Mouse (Mus musculus): ENCODE results near the gene Stx3. TPM values are rescaled to one million over a fixed set of nuclear protein-coding genes. Genes with fewer than 3 reads are reported as not detected.

Gene Stx3
- polyA plus RNA-seq, 1 experiment from 2014 or later = 14.9 TPM

- no peak overlapping the region for H3K27ac ChIP-seq (ENCODE audit: low read length)
- WGBS = 87% methylated on average over 3 of the region's 3 CpGs
- H3K27me3 ChIP-seq (replicated peaks; ENCODE audit: control insufficient read depth, insufficient read depth, low read length) = no peaks in the 10 kb centered on the region
Measured at GRCm38 (mm10) chr19:11765059-11765458, 54.1 kb downstream of the Stx3 start.

GRCm38 (mm10) chr19:11747298-11747697, 71.9 kb downstream of the Stx3 start, which contains the start of gene Gif:
Gene Gif, plus strand, starts transcription at chr19:11747554.
- Histone ChIP-seq H3K4me1 (replicated peaks; ENCODE audit: control insufficient read depth, insufficient read depth, low read length) (no peaks in the 10 kb centered on the region), H3K4me3 (replicated peaks; ENCODE audit: low read length) (no peak within 1 kb of the TSS), H3K4me2 (ENCODE audit: low read length) (no peak within 1 kb of the TSS), H3K9me3 (ENCODE audit: control insufficient read depth, low read length) (no peaks in the 10 kb centered on the region), H3K27ac (ENCODE audit: low read length) (no peak within 1 kb of the TSS), H3K27me3 (replicated peaks; ENCODE audit: control insufficient read depth, insufficient read depth, low read length) (no peaks in the 10 kb centered on the region), H3K36me3 (ENCODE audit: control insufficient read depth, insufficient read depth) (no peaks in the 10 kb centered on the region), H3K9ac (replicated peaks; ENCODE audit: low read depth, low read length) (no peak within 1 kb of the TSS)
- no peak for ATAC-seq
- WGBS = 81% methylated on average over 2 of the region's 2 CpGs

More at GRCm38 (mm10) chr19:11765059-11765458, 54.1 kb downstream of the Stx3 start:
- Histone ChIP-seq H3K36me3 (ENCODE audit: control insufficient read depth, insufficient read depth) (no peaks in the 10 kb centered on the region), H3K4me3 (replicated peaks; ENCODE audit: low read length) (no peak overlapping the region), H3K9me3 (ENCODE audit: control insufficient read depth, low read length) (no peaks in the 10 kb centered on the region), H3K4me2 (ENCODE audit: low read length) (no peak overlapping the region), H3K4me1 (replicated peaks; ENCODE audit: control insufficient read depth, insufficient read depth, low read length) (0 out of 2 replicates have a peak, but pooled peaks cover 2% of the 10 kb centered on the region), H3K9ac (replicated peaks; ENCODE audit: low read depth, low read length) (no peak overlapping the region)
- no peak for ATAC-seq

- Histone ChIP-seq H3K4me2 (ENCODE audit: low read length) (no peak overlapping the region), H3K27ac (ENCODE audit: low read length) (no peak overlapping the region), H3K4me3 (replicated peaks; ENCODE audit: low read length) (no peak overlapping the region), H3K36me3 (ENCODE audit: control insufficient read depth, insufficient read depth) (no peaks in the 10 kb centered on the region), H3K9ac (replicated peaks; ENCODE audit: low read depth, low read length) (no peak overlapping the region), H3K4me1 (replicated peaks; ENCODE audit: control insufficient read depth, insufficient read depth, low read length) (no peaks in the 10 kb centered on the region), H3K9me3 (ENCODE audit: control insufficient read depth, low read length) (no peaks in the 10 kb centered on the region), H3K27me3 (replicated peaks; ENCODE audit: control insufficient read depth, insufficient read depth, low read length) (no peaks in the 10 kb centered on the region)
- no peak for ATAC-seq
Measured at GRCm38 (mm10) chr19:11745680-11746079, 73.5 kb downstream of the Stx3 start.

GRCm38 (mm10) chr19:11736455-11736854, 82.7 kb downstream of the Stx3 start:
- no peak overlapping the region for H3K4me3 ChIP-seq (replicated peaks; ENCODE audit: low read length)
- no peak overlapping the region for H3K4me2 ChIP-seq (ENCODE audit: low read length)
- 57% methylated on average over 1 of the region's 1 CpGs for WGBS
- no peaks in the 10 kb centered on the region for H3K27me3 ChIP-seq (replicated peaks; ENCODE audit: control insufficient read depth, insufficient read depth, low read length)
- no peak overlapping the region for H3K9ac ChIP-seq (replicated peaks; ENCODE audit: low read depth, low read length)
- no peaks in the 10 kb centered on the region for H3K9me3 ChIP-seq (ENCODE audit: control insufficient read depth, low read length)
- no peaks in the 10 kb centered on the region for H3K36me3 ChIP-seq (ENCODE audit: control insufficient read depth, insufficient read depth)
- no peak overlapping the region for H3K27ac ChIP-seq (ENCODE audit: low read length)
- no peak for ATAC-seq
- H3K4me1 ChIP-seq (replicated peaks; ENCODE audit: control insufficient read depth, insufficient read depth, low read length) = no peaks in the 10 kb centered on the region

- no peak for ATAC-seq
- WGBS = 78% methylated on average over 1 of the region's 1 CpGs
Measured at GRCm38 (mm10) chr19:11730278-11730677, 88.9 kb downstream of the Stx3 start.

GRCm38 (mm10) chr19:11727304-11727703, 91.9 kb downstream of the Stx3 start:
- Histone ChIP-seq H3K27me3 (replicated peaks; ENCODE audit: control insufficient read depth, insufficient read depth, low read length) (no peaks in the 10 kb centered on the region), H3K9me3 (ENCODE audit: control insufficient read depth, low read length) (no peaks in the 10 kb centered on the region), H3K9ac (replicated peaks; ENCODE audit: low read depth, low read length) (no peak overlapping the region), H3K4me2 (ENCODE audit: low read length) (no peak overlapping the region), H3K27ac (ENCODE audit: low read length) (no peak overlapping the region), H3K4me3 (replicated peaks; ENCODE audit: low read length) (no peak overlapping the region), H3K4me1 (replicated peaks; ENCODE audit: control insufficient read depth, insufficient read depth, low read length) (no peaks in the 10 kb centered on the region), H3K36me3 (ENCODE audit: control insufficient read depth, insufficient read depth) (no peaks in the 10 kb centered on the region)
- ATAC-seq = no peak
- WGBS = 93% methylated on average over 5 of the region's 5 CpGs

More at GRCm38 (mm10) chr19:11730278-11730677, 88.9 kb downstream of the Stx3 start:
- no peak overlapping the region for H3K4me2 ChIP-seq (ENCODE audit: low read length)
- H3K9ac ChIP-seq (replicated peaks; ENCODE audit: low read depth, low read length) = no peak overlapping the region
- H3K27me3 ChIP-seq (replicated peaks; ENCODE audit: control insufficient read depth, insufficient read depth, low read length) = no peaks in the 10 kb centered on the region
- no peaks in the 10 kb centered on the region for H3K9me3 ChIP-seq (ENCODE audit: control insufficient read depth, low read length)
- H3K4me1 ChIP-seq (replicated peaks; ENCODE audit: control insufficient read depth, insufficient read depth, low read length) = no peaks in the 10 kb centered on the region
- no peak overlapping the region for H3K27ac ChIP-seq (ENCODE audit: low read length)
- H3K4me3 ChIP-seq (replicated peaks; ENCODE audit: low read length) = no peak overlapping the region
- H3K36me3 ChIP-seq (ENCODE audit: control insufficient read depth, insufficient read depth) = no peaks in the 10 kb centered on the region

GRCm38 (mm10) chr19:11725915-11726314, 93.3 kb downstream of the Stx3 start:
- Histone ChIP-seq H3K9ac (replicated peaks; ENCODE audit: low read depth, low read length) (no peak overlapping the region), H3K4me1 (replicated peaks; ENCODE audit: control insufficient read depth, insufficient read depth, low read length) (no peaks in the 10 kb centered on the region), H3K4me2 (ENCODE audit: low read length) (no peak overlapping the region), H3K27me3 (replicated peaks; ENCODE audit: control insufficient read depth, insufficient read depth, low read length) (no peaks in the 10 kb centered on the region), H3K27ac (ENCODE audit: low read length) (no peak overlapping the region), H3K4me3 (replicated peaks; ENCODE audit: low read length) (no peak overlapping the region), H3K36me3 (ENCODE audit: control insufficient read depth, insufficient read depth) (no peaks in the 10 kb centered on the region), H3K9me3 (ENCODE audit: control insufficient read depth, low read length) (no peaks in the 10 kb centered on the region)
- WGBS = 84% methylated on average over 2 of the region's 2 CpGs
- no peak for ATAC-seq

Other genes with a start within 250 kb of the Stx3 start
- gene Ms4a6d, start 214.6 kb downstream of the Stx3 start, polyA plus RNA-seq (2015; fragmentation: Nextera tagmentation; extraction: Ambion mirVana) = 1.4 and 1.9 TPM in 2 replicates
- 0.14 TPM in 1 of 2 replicates, not detected in the other for gene Ms4a2, start 195.7 kb downstream of the Stx3 start, polyA plus RNA-seq (2015; fragmentation: Nextera tagmentation; extraction: Ambion mirVana)
- not detected in 2 replicates for gene Ms4a3, start 178.6 kb downstream of the Stx3 start, polyA plus RNA-seq (2015; fragmentation: Nextera tagmentation; extraction: Ambion mirVana)
- gene Oosp2, start 158.8 kb downstream of the Stx3 start, polyA plus RNA-seq (2015; fragmentation: Nextera tagmentation; extraction: Ambion mirVana) = not detected in 2 replicates
- not detected in 2 replicates for gene Oosp1, start 128.3 kb downstream of the Stx3 start, polyA plus RNA-seq (2015; fragmentation: Nextera tagmentation; extraction: Ambion mirVana)
- not detected in 2 replicates for gene Oosp3, start 122.3 kb downstream of the Stx3 start, polyA plus RNA-seq (2015; fragmentation: Nextera tagmentation; extraction: Ambion mirVana)
- gene Gif, start 71.8 kb downstream of the Stx3 start, polyA plus RNA-seq (2015; fragmentation: Nextera tagmentation; extraction: Ambion mirVana) = not detected in 2 replicates
- 39.7 and 42.4 TPM in 2 replicates for gene Mrpl16, start 49.0 kb downstream of the Stx3 start, polyA plus RNA-seq (2015; fragmentation: Nextera tagmentation; extraction: Ambion mirVana)
- gene Olfr1417, start 19.8 kb upstream of the Stx3 start, polyA plus RNA-seq (2015; fragmentation: Nextera tagmentation; extraction: Ambion mirVana) = not detected in 2 replicates
- gene Olfr1418, start 41.7 kb upstream of the Stx3 start, polyA plus RNA-seq (2015; fragmentation: Nextera tagmentation; extraction: Ambion mirVana) = not detected in 2 replicates
- gene Olfr1419, start 55.7 kb upstream of the Stx3 start, polyA plus RNA-seq (2015; fragmentation: Nextera tagmentation; extraction: Ambion mirVana) = not detected in 2 replicates
- not detected in 2 replicates for gene Olfr1420, start 67.2 kb upstream of the Stx3 start, polyA plus RNA-seq (2015; fragmentation: Nextera tagmentation; extraction: Ambion mirVana)
- 20.2 and 20.3 TPM in 2 replicates for gene Patl1, start 93.0 kb upstream of the Stx3 start, polyA plus RNA-seq (2015; fragmentation: Nextera tagmentation; extraction: Ambion mirVana)
- 4.1 and 4.3 TPM in 2 replicates for gene Osbp, start 146.5 kb upstream of the Stx3 start, polyA plus RNA-seq (2015; fragmentation: Nextera tagmentation; extraction: Ambion mirVana)
- not detected in 2 replicates for gene Olfr1423, start 221.9 kb upstream of the Stx3 start, polyA plus RNA-seq (2015; fragmentation: Nextera tagmentation; extraction: Ambion mirVana)
- gene Olfr1424, start 243.3 kb upstream of the Stx3 start, polyA plus RNA-seq (2015; fragmentation: Nextera tagmentation; extraction: Ambion mirVana) = not detected in 2 replicates